8 mouse cellular contexts compared by ENCODE assay signal in the genomic region with DNA sequence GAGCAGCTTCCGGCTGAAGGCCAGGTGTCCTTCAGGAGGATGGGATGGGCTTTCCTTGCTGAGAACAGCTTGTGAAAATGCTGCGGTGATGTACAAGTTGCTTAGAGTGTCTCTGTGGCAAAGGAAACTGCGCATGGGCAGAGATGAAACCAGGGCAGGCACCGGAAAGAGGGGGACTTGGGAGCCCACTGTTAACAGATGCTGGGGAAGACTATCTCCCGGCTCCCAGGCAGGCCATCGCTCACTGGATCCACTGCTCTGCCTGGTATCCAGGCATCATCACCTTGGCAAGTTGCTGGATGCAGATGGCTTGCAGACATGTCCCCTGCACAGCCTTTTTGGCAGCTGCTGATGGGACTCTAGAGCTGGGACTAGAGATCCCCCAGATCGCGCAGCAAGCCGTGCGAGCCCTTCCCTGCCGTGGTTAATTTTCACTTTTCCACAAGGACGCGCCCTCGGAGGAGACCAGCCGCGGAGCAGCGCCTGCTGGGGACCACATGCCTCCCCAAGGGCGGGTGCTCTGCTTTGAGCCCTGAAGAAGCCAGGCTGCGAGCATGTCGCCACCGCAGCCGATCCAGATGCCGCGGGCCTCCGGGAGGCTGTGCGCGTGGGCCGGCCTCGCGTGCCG.
DNase-seq lines count a peak whose midpoint lies in the region; TF ChIP-seq lines count a peak whose summit lies in the region.

No protein-coding gene starts in this region.

- no peak for TF ChIP-seq CTCF in gastrocnemius, adult 2 months (IDR thresholded peaks at IDR 0.05)

- peak overlapping the region; percentile 88 for H3K27ac ChIP-seq in gastrocnemius, adult 2 months

- intact Hi-C loops in gastrocnemius, adult 2 months (cut with DNase I): loop anchor here (2.0 to 5.0 kb wide), 4 partner anchors 81 to 374 kb away; a partner anchor contains a TSS

- DNase-seq in ovary, postnatal 14 days (ENCODE audit: low spot score): peak; percentile 35
- no peak for DNase-seq in ovary, postnatal 36 days (ENCODE audit: low spot score)
- peak; percentile 52 to 66 for DNase-seq in cerebellum, postnatal 25 days
- no peak for DNase-seq in gastrocnemius, adult 2 months
- DNase-seq in layer of hippocampus, adult 18-20 months (ENCODE audit: low spot score in 2 of 2): peak; percentile 54 to 59
- peak; percentile 65 for DNase-seq in lung, postnatal 10 days
- DNase-seq in right cerebral cortex, postnatal 36 days (ENCODE audit: low spot score in 2 of 2): peak; percentile 51 to 59
- no peak for DNase-seq in adrenal gland, adult 18-20 months (ENCODE audit: low spot score in 2 of 2)

- peak overlapping the region; percentile 85 for H3K4me3 ChIP-seq in gastrocnemius, adult 2 months

Comparison
In these comparisons a context has a peak if more than half of its experiments do, and no peak if none do; other contexts are left out.
1. DNase-seq: peak in ovary, postnatal 14 days (single experiment), cerebellum, postnatal 25 days (2 of 2), layer of hippocampus, adult 18-20 months (2 of 2), lung, postnatal 10 days (single experiment) and right cerebral cortex, postnatal 36 days (2 of 2); none in ovary, postnatal 36 days (single experiment), gastrocnemius, adult 2 months (single experiment) and adrenal gland, adult 18-20 months (0 of 2).